Mouse (Mus musculus) midbrain, embryonic 15.5 days (tissue): ENCODE measurements at regions not wholly inside any gene's neighbourhood (a gene's known extent, or its start where the extent isn't known, plus 50 kb on each side); places are given as distances from the start of the nearest gene placed in this dataset.

Source experiments
- ATAC-seq: fragments of 200-750 bp; cut with Nextera tagmentation; replicated peaks from 2 replicates; pipeline ENCODE4 v1.8.0; 2017; ENCODE audit warnings: moderate TSS enrichment
- H3K27ac ChIP-seq: fragments of 300-500 bp; sonication (generic); 2 replicates; pipeline ENCODE4 v1.5.1; 2015; ENCODE audit warnings: mild to moderate bottlenecking, inconsistent platforms
- H3K27me3 ChIP-seq: fragments of 300-500 bp; sonication (generic); replicated peaks from 2 replicates; pipeline ENCODE4 v1.6.1; 2015; ENCODE audit warnings: inconsistent platforms
- H3K36me3 ChIP-seq: fragments of 300-500 bp; sonication (generic); replicated peaks from 2 replicates; pipeline ENCODE4 v1.6.1; 2015; ENCODE audit warnings: inconsistent platforms
- H3K4me1 ChIP-seq: fragments of 300-500 bp; sonication (generic); 2 replicates; pipeline ENCODE4 v1.6.1; 2015; ENCODE audit warnings: inconsistent platforms
- H3K4me2 ChIP-seq: fragments of 300-500 bp; sonication (generic); 2 replicates; pipeline ENCODE4 v1.6.1; 2015; ENCODE audit warnings: inconsistent platforms, mild to moderate bottlenecking, moderate library complexity
- H3K4me3 ChIP-seq: fragments of 300-500 bp; sonication (generic); 2 replicates; pipeline ENCODE4 v1.5.1; 2015; ENCODE audit warnings: mild to moderate bottlenecking, inconsistent platforms
- H3K9ac ChIP-seq: fragments of 300-500 bp; sonication (generic); 2 replicates; pipeline ENCODE4 v1.6.1; 2015; ENCODE audit warnings: mild to moderate bottlenecking, inconsistent platforms
- H3K9me3 ChIP-seq: fragments of 300-500 bp; sonication (generic); 2 replicates; pipeline ENCODE4 v1.6.1; 2016; ENCODE audit warnings: inconsistent platforms
- WGBS: fragments of 180-500 bp; shearing (Covaris S2); methylation state at CpG from one replicate; pipeline ENCODE4 v1.1.7; 2015; ENCODE audit warnings: mixed read lengths; 5-methylcytosine and 5-hydroxymethylcytosine counted together

DNA sequence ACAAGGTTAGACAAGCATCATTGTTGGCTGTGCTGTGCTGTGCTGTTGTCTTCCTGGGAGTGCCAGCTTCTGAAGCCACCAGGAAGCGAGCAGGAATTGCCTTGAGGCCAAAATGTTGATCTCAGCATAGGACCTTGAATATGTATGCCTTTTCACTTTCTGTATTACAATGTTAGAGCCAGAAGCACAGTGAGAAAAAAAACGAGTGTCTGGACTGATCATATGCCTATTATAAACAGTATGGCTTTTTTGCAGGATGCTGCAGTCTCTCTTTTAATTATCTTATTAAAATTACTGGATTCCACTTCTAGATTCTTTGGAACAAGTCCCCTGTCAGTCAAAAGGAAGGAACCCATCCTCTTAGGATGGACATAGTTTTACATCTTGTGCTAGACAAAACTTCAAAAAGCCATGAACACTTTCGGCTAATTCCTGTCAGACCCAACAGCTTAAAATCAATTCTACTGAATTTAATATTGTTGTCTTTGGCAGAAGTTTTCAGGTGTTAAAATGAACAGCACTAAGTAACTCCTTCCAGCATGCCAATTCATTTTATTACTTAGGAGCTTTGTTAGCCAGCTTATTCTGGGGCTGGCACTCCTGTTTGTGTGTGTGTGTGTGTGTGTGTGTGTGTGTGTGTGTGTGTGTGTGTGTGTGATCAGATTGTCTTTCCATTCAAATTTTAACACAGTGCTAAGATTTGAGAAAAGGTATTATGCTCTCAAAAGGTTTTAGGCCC lies 220.8 kb upstream of the Adgrl4 start:
- Histone ChIP-seq H3K4me1 (no peaks in the 10 kb centered on the region), H3K4me3 (no peak overlapping the region), H3K36me3 (no peaks in the 10 kb centered on the region), H3K9ac (no peak overlapping the region), H3K27ac (no peak overlapping the region), H3K4me2 (no peak overlapping the region), H3K27me3 (no peaks in the 10 kb centered on the region), H3K9me3 (no peaks in the 10 kb centered on the region)
- no peak for ATAC-seq
- WGBS = 69% methylated on average over 3 of the region's 3 CpGs

DNA sequence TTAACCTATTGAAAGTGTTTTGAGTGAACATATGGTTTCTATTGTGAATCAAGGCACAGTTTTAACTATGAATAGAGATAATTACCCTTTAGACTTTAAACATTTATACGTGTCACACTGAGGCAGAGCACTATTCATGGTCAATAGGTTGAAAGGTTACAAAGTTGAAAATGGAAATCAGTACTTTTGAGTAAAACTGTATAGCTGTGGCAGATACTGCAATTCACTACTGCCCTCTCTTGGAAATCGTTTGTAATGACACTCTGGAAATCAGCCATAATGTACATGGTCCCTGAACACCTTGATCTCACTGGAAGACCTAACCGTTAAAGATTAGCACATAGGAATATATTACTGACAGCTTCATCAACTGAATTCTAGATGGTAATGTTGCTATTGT lies 215.3 kb upstream of the Adgrl4 start:
- Histone ChIP-seq H3K4me1 (no peaks in the 10 kb centered on the region), H3K4me3 (no peak overlapping the region), H3K9ac (no peak overlapping the region), H3K36me3 (no peaks in the 10 kb centered on the region), H3K27ac (no peak overlapping the region), H3K9me3 (no peaks in the 10 kb centered on the region), H3K4me2 (no peak overlapping the region), H3K27me3 (no peaks in the 10 kb centered on the region)
- ATAC-seq = no peak
- 4% methylated on average over 3 of the region's 3 CpGs for WGBS

DNA sequence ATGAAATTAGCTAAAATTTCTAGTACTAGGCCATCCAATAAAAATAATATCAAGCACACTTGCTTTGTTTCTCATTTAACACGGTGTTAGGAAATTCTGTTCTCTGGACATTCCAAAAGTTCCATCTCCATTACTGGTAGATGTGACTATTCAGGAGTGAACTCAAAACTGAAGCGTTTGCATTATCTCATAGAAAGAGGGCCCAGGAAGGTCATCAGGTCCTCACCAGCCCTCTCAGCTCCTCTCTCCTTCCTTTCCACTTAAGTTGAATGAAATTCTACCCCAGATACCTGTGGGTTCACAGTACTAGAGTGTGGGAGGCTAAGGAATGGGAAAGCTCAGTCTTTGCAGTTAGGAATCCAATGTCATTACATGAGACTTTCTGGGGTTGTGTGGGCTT lies 185.2 kb upstream of the Adgrl4 start:
- H3K9me3 ChIP-seq = no peaks in the 10 kb centered on the region
- H3K9ac ChIP-seq = no peak overlapping the region
- H3K27ac ChIP-seq = no peak overlapping the region
- WGBS = 87% methylated on average over 2 of the region's 2 CpGs
- H3K4me3 ChIP-seq = no peak overlapping the region
- no peaks in the 10 kb centered on the region for H3K27me3 ChIP-seq
- no peaks in the 10 kb centered on the region for H3K4me1 ChIP-seq
- ATAC-seq = no peak
- no peak overlapping the region for H3K4me2 ChIP-seq
- H3K36me3 ChIP-seq = no peaks in the 10 kb centered on the region

DNA sequence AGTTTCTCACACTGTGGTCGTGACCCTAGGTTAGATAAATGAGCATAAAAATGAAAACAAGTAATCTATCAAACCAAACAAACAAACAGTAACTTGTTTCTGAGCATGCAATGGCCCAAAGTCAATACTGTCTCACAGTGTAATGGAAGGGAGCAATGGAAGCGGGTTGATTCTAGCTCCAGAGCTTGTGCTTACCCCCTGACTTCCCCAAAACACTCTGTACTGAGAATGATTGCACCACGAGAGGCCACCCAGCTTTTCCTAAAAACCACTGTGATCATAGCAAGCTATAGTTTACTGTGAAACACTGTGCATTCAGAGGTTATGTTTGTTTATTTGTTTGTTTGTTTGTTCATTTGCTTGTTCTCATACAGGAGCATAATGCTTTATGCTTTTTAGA lies 174.9 kb upstream of the Adgrl4 start:
- no peaks in the 10 kb centered on the region for H3K36me3 ChIP-seq
- no peak overlapping the region for H3K4me3 ChIP-seq
- H3K27ac ChIP-seq = no peak overlapping the region
- H3K9me3 ChIP-seq = no peaks in the 10 kb centered on the region
- H3K4me1 ChIP-seq = no peaks in the 10 kb centered on the region
- no peak overlapping the region for H3K9ac ChIP-seq
- no peaks in the 10 kb centered on the region for H3K27me3 ChIP-seq
- H3K4me2 ChIP-seq = no peak overlapping the region
- ATAC-seq = no peak
- 81% methylated on average over 3 of the region's 3 CpGs for WGBS

DNA sequence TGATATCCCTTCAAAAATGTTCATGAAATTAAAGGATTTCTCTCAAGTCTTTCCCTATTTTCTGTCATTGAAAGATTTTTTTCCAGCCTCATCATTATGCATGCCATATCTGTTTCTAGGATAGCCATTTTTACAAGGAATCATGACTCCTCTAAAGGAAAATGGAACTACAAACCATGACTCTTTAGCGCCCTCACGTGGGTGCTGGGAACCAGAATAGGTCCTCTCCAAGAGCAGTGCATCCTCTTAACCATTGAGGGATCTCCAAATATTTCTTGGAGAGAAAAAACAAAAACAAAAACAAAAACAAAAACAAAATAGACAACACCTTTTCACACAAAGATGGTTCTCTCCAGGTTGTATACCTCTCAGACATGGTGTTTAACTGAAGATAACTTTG lies 172.0 kb upstream of the Adgrl4 start:
- H3K36me3 ChIP-seq = no peaks in the 10 kb centered on the region
- no peak overlapping the region for H3K9ac ChIP-seq
- no peak overlapping the region for H3K4me3 ChIP-seq
- no peak overlapping the region for H3K4me2 ChIP-seq
- H3K9me3 ChIP-seq = no peaks in the 10 kb centered on the region
- no peak for ATAC-seq
- H3K4me1 ChIP-seq = no peaks in the 10 kb centered on the region
- 20% methylated on average over 2 of the region's 2 CpGs for WGBS
- H3K27ac ChIP-seq = no peak overlapping the region
- H3K27me3 ChIP-seq = no peaks in the 10 kb centered on the region

DNA sequence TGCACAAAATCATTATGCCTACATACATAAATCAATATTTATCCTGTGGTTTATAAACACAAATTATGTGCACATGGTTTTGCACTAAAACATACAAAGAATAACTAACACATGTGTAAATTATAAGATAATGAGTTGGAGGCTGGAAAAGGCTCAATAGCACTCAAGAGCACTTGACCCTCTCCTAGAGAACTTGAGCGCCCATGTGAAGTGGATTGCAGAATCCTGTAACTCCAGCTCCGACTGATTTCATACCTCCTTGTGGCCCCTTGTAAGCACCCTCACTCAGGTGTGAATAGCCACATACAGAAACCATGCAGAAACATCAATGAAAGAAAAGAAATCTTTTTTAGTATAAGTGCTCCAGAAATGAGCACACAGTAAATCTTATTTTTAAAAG lies 168.2 kb upstream of the Adgrl4 start:
- no peak overlapping the region for H3K9ac ChIP-seq
- no peaks in the 10 kb centered on the region for H3K27me3 ChIP-seq
- no peak overlapping the region for H3K4me3 ChIP-seq
- ATAC-seq = no peak
- H3K4me1 ChIP-seq = no peaks in the 10 kb centered on the region
- H3K9me3 ChIP-seq = no peaks in the 10 kb centered on the region
- H3K4me2 ChIP-seq = no peak overlapping the region
- no peak overlapping the region for H3K27ac ChIP-seq
- no peaks in the 10 kb centered on the region for H3K36me3 ChIP-seq
- 81% methylated on average over 2 of the region's 2 CpGs for WGBS

DNA sequence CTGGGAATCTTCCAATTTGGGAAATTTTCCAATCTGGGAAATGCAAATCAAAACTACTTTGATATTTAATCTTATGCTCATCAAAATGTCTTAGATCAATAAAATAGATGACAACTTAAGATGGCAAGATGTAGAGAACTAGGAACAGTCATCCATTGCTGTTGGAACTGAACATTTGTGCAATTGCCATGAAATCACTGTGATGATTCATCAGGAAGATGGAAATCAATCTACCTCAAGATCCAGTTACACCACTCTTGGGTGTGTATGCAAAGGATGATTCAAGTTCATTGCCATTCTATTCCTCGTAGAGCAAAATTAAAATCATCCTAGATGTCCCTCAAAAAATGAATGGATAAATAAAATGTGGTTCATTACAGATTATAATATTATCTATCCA lies 153.9 kb upstream of the Adgrl4 start:
- H3K36me3 ChIP-seq = no peaks in the 10 kb centered on the region
- no peaks in the 10 kb centered on the region for H3K9me3 ChIP-seq
- H3K27ac ChIP-seq = no peak overlapping the region
- no peaks in the 10 kb centered on the region for H3K27me3 ChIP-seq
- H3K4me1 ChIP-seq = no peaks in the 10 kb centered on the region
- no peak for ATAC-seq
- no peak overlapping the region for H3K4me3 ChIP-seq
- WGBS = 94% methylated on average over 1 of the region's 1 CpGs
- no peak overlapping the region for H3K9ac ChIP-seq
- H3K4me2 ChIP-seq = no peak overlapping the region

DNA sequence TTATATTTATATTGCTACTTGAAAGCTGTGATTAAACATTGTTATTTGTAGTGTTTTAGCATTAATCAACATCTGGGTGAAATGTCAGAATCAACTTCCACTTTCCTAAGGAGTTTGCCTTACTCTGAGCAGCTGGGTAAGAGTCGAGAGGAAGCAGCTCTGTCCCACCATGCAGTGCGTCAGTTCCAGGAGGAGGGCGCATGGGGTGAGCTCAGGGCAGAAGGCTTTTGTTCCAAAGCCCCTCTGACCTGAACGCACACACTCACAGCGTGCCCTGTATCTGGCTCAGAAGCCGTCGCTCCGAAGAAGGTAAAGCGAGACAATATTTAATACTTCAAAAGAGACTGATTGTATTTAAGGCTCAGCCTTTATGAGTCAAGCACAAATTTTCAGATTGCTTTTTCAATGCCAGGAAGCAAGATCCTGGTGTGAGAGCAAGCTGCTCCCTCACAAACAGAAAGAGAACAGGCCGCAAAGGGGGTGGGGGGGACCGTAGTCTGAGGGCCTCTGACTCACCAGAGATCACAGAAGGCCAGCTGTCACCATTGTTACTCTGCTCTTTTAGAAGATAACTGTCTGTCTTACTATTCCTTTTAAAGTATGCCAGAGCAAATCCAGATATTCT lies 143.6 kb upstream of the Adgrl4 start:
- Histone ChIP-seq H3K4me1 (peaks cover 9% of the 10 kb centered on the region), H3K9ac (no peak overlapping the region), H3K4me3 (no peak overlapping the region), H3K27ac (no peak overlapping the region; the same call in 1 of the 2 replicates), H3K4me2 (no peak overlapping the region), H3K9me3 (no peaks in the 10 kb centered on the region), H3K36me3 (no peaks in the 10 kb centered on the region), H3K27me3 (no peaks in the 10 kb centered on the region)
- WGBS = 13% methylated on average over 11 of the region's 11 CpGs
- ATAC-seq = peak; percentile 91

DNA sequence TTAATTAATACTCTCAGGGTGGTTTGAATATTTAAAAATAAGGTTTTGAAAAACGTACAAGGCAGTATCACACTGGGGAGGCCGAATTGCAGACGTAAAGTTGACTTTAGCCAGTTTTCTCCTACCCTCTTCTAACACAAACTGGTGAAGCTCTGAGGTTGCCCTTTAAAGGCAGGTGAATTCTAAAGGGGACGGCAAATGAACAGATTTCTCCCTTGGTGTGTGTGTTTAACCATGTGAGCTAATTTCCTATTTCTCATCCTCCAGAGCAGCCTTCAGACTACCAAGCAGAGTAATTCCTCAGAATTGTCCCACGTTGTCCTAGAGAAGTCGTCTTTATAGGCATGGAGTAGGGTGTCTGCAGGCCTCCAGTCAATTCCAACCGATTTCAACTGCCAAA lies 143.1 kb upstream of the Adgrl4 start:
- Histone ChIP-seq H3K9ac (no peak overlapping the region), H3K4me1 (peaks cover 9% of the 10 kb centered on the region), H3K4me2 (no peak overlapping the region), H3K9me3 (no peaks in the 10 kb centered on the region), H3K27me3 (no peaks in the 10 kb centered on the region), H3K36me3 (no peaks in the 10 kb centered on the region), H3K27ac (no peak overlapping the region), H3K4me3 (no peak overlapping the region)
- 64% methylated on average over 7 of the region's 7 CpGs for WGBS
- ATAC-seq = no peak

DNA sequence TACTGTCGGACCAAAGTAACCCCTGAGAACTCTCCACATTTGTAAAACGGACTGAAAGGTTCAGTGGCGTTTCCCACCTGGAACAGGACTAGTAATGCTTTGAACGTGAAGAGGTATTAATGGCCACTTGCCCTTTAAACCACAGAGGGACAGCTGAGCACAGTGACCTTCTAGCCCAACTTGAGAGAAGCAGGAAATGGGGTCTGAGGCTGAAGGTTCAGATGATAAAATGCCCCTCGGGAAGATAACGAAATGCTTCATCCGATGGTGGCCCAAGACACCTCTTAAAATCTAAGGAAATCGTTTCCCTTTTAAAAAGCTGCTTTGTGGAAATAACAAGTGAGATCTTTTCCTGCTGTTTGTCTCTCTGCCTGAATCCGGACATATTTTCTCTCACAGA lies 142.7 kb upstream of the Adgrl4 start:
- no peaks in the 10 kb centered on the region for H3K36me3 ChIP-seq
- no peak for ATAC-seq
- H3K4me1 ChIP-seq = peaks cover 9% of the 10 kb centered on the region
- no peak overlapping the region for H3K4me3 ChIP-seq
- H3K27me3 ChIP-seq = no peaks in the 10 kb centered on the region
- H3K4me2 ChIP-seq = no peak overlapping the region
- H3K9ac ChIP-seq = no peak overlapping the region
- WGBS = 83% methylated on average over 9 of the region's 9 CpGs
- H3K9me3 ChIP-seq = no peaks in the 10 kb centered on the region
- H3K27ac ChIP-seq = no peak overlapping the region

DNA sequence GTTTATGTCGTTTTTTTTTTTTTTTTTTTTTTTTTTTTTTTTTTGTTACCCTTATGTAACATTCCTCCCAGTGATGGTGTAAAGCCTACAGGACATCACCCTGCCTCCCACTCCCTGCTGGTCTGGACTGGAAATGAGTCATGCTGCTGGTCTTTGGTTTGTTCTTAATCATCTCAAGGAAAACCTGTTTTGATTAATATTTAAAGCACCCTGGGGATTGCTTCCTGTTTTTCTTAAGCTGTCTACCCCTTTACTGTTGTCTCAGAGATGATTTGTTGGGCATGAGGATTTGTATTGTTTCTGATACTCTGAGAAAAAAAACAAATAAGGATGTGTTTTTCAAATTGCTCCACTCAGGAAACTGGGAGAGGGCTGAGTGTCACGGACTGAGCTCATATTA lies 139.4 kb upstream of the Adgrl4 start:
- H3K4me3 ChIP-seq = no peak overlapping the region
- no peak for ATAC-seq
- no peaks in the 10 kb centered on the region for H3K27me3 ChIP-seq
- 79% methylated on average over 2 of the region's 2 CpGs for WGBS
- no peak overlapping the region for H3K9ac ChIP-seq
- H3K36me3 ChIP-seq = no peaks in the 10 kb centered on the region
- no peak overlapping the region for H3K4me2 ChIP-seq
- H3K4me1 ChIP-seq = peaks cover 9% of the 10 kb centered on the region; the same call in 1 of the 2 replicates
- H3K9me3 ChIP-seq = no peaks in the 10 kb centered on the region
- no peak overlapping the region for H3K27ac ChIP-seq

DNA sequence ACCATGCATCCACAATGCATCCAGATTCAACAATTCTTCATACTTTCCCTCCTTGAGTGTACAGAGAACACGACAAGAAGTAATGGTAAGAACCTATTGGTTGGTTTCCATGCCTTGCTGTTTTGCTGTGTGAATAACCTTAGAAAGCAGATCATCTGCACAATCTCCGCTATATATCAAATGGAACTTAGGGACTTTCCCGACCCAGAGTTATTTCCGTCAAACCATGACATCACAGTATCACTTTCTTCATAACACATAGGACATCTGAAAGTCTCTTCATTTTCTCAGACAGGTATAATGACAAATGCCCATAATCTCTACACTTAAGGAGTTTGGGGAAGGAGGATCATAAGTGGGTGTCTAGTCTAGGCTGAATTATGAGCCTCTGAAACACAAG lies 132.3 kb upstream of the Adgrl4 start:
- no peak overlapping the region for H3K4me3 ChIP-seq
- no peak for ATAC-seq
- H3K36me3 ChIP-seq = no peaks in the 10 kb centered on the region
- H3K27ac ChIP-seq = no peak overlapping the region
- H3K9ac ChIP-seq = no peak overlapping the region
- H3K4me1 ChIP-seq = no peaks in the 10 kb centered on the region
- H3K27me3 ChIP-seq = no peaks in the 10 kb centered on the region
- H3K4me2 ChIP-seq = no peak overlapping the region
- 92% methylated on average over 4 of the region's 4 CpGs for WGBS
- H3K9me3 ChIP-seq = no peaks in the 10 kb centered on the region

DNA sequence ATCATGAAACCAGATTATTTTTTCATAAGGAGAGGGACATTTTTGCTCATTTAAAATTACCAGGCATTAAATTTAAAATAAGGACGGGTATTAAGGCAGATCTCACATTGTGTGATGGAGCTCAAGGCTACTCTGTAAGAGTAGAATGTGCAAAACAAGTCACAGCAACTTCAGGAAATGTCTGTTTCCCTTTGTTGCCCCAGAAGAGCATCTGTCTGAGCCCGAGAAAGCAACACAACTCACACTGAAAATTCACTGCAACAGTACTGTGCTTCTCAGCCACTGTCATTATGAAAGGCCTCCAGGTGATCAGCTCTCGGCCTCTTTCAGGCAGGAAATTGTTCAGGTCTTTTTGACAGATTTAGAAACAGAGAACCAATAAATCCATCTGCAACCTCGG lies 129.7 kb upstream of the Adgrl4 start:
- no peaks in the 10 kb centered on the region for H3K9me3 ChIP-seq
- no peak overlapping the region for H3K4me2 ChIP-seq
- H3K4me3 ChIP-seq = no peak overlapping the region
- no peaks in the 10 kb centered on the region for H3K27me3 ChIP-seq
- no peak; the same call in 1 of the 2 replicates for ATAC-seq
- H3K27ac ChIP-seq = no peak overlapping the region
- H3K9ac ChIP-seq = no peak overlapping the region
- H3K4me1 ChIP-seq = no peaks in the 10 kb centered on the region
- H3K36me3 ChIP-seq = no peaks in the 10 kb centered on the region
- 47% methylated on average over 4 of the region's 4 CpGs for WGBS
